Mouse (Mus musculus) layer of hippocampus, adult 9-11 months (tissue): Measurements from ENCODE around the gene Brd3.
"Not testable (repeated sequence)": the region's sequence is repeated elsewhere in the genome, so short reads cannot be mapped to it uniquely, and the experiment has no call there.

Experiments used
- DNase-seq: peaks from one replicate; pipeline ENCODE4 v3.0.0; 2022

Brd3 gene

GRCm38 (mm10) chr2:27507562-27507961 is at the start of gene Brd3:
TSS of gene Brd3 (minus strand) at chr2:27507662.
- DNase-seq, result no peak

DNA sequence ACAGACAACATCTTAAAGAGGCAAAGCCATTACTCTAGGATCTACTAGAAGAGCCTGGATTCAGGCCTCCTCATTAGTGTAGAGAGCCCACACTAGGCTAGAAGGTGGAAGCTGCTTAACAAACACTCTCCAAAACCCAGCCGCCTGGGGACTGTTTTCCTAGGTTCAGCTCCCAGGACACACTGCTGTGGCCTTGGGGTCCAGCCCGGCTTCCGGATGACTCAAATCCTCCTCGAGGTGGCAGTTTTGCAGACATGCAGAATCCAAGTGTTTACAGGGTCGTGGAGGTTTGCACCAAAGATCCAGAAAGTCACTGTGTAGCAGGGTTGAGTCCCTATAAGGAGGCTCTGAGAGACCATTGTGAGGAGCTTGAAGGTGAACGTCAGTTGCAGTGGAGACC is 49.5 kb upstream of the Brd3 start:
- no peak for DNase-seq

- no peak for DNase-seq
Measured at GRCm38 (mm10) chr2:27554308-27554707, 46.8 kb upstream of the Brd3 start.

- no peak for DNase-seq
Measured at GRCm38 (mm10) chr2:27552620-27553287, 45.3 kb upstream of the Brd3 start.

DNA sequence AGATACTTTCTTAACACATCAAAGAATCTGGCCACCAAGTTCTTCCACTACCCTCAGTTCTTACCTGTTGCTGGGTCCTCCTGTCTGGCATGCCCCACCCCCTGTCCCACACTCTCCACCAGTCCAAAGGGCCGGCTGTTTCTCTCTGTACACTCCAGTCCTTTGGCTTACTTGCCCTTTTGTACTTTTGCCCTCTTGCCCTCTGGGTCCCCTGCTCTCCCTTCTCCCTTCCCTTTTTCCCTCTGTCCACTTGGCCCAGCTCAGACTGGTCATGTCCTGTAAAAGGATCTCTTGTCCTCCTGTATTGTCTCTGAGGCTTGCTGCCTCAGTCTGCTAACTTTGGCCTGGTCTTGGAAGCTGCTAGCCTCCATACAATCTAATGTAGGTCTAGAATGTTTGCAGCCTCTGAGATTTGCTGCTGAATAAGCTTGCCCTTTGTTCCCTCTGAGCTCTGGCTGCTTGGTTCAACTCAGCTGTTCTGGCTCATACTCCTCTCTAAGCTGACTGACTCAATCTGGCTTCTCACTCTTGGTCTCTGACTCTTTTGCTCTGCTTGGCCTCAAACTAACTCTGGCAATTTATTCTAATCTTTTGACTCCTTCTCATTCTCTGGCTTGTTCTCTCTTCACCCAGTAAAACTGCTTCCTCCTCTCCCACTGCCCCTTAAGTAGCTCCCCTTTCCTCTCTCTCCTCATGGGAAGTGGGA is 41.4 kb upstream of the Brd3 start:
- no peak for DNase-seq

- no peak for DNase-seq
Measured at GRCm38 (mm10) chr2:27547986-27548385, 40.5 kb upstream of the Brd3 start.

GRCm38 (mm10) chr2:27547326-27547725 is 39.9 kb upstream of the Brd3 start:
- DNase-seq, result no peak

DNA sequence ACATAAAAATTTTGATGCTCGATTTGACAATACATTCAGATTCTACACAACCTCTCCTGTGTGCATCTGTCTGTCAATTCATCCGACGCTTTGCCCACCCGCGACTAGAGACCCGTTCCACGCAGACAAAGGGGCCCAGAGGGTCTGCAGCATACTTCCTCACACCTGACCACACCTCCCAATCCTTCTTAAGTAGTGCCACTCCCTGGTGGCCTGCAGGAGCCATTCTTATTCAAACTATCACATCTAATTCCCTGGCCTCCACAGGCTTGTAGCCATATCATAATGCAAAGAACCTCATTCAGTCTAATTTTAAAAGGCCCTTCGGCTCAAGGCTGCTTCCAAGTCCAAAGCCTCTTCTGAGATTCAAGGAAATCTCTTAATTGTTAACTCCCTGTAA is 38.6 kb upstream of the Brd3 start:
- DNase-seq, result not testable (repeated sequence)

DNA sequence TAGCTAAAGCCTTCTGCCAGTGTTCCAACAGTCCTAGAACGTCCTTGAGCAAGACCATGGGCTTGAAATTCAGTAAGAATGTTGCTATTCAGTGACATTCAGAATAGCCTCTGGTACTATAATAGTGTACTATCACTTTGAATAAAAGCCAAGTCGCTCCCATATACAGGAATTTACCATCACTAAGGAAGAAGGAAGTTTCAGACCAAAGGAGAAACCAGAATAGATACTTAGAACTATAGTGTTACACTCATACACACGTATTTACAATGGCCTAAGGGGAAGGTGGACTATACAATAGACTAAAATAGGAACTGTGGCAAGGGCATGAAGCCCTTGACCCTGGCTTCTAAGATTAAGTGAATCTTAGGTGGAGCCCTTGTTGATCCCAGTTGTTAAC is 38.1 kb upstream of the Brd3 start:
- not testable (repeated sequence) for DNase-seq

DNA sequence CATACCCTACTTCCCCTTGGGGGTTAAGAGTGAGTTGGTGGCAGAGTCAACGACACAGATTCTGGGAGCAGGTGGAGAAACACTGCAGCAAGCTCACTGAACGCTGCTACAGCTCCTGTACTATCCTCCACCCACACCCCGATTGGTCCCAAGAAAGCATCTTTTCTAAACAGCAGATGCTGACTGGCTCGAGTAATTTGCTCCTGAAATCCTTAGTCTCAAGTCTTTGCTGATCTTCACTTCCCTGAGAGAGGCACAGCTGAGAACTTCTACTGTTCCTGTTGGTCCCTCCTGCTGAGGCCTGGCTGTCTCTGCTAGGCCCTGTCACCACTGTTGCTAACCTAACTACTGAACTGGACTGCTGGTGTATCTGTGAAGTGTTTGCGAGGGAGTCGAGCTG is 37.2 kb upstream of the Brd3 start:
- DNase-seq, result no peak

DNA sequence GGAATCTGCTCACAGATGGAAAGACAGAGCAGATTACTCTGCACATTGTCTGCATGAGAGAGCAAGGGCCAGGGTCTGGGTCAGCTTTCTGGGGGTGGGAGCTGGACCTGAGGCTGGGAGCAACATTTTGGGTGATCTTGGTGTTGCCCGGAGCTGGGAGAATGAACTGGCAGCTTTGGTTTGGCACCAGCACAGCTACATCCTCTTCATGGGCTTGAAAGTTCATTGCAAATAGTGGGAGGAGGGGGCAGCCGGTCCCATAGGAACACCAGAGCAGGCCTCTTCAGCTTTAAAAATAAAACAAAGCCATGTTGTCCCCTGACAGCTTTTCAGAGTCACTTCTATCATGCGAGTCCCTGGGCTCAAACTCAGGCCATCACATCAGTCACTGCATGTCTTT is 33.8 kb upstream of the Brd3 start:
- no peak for DNase-seq

- no peak for DNase-seq
Measured at GRCm38 (mm10) chr2:27540515-27540836, 33.0 kb upstream of the Brd3 start.

- DNase-seq, result peak; percentile 100
Measured at GRCm38 (mm10) chr2:27539772-27540514, 32.5 kb upstream of the Brd3 start.

- DNase-seq, result peak; percentile 49
Measured at GRCm38 (mm10) chr2:27539336-27539735, 31.9 kb upstream of the Brd3 start.

DNA sequence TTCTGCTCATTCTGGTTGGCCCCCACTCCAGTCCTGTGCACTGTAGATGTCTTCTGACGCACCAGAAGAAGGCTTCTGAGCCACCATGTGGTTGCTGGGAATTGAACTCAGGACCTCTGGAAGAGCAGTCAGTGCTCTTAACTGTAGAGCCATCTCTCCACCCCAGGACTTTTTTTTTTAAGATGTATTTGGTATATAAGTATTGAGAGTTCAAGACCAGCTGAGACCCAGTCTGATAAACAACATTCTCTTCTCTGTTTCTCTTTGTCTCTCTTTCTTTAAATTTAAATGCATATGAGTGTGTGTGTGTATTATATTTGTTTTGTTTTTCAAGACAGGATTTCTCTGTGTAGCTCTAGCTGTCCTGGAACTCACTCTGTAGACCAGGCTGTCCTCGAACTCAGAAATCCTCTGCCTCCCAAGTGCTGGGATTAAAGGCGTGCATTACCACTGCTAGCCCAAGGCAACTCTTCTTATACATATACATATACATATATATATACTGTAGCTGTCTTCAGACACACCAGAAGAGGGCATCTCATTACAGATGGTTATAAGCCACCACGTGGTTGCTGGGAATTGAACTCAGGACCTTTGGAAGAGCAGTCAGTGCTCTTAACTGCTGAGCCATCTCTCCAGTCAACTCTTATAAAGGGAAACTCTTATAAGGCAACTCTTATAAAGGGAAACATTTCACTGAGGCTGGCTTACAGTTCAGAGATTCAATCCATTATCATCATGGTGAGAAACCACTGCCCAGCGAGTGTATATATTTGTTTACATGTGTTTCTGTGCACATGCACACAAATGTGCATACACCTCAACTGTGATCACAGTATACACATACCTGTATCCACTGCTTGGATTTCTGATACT is 31.2 kb upstream of the Brd3 start:
- DNase-seq, result not testable (repeated sequence)

DNA sequence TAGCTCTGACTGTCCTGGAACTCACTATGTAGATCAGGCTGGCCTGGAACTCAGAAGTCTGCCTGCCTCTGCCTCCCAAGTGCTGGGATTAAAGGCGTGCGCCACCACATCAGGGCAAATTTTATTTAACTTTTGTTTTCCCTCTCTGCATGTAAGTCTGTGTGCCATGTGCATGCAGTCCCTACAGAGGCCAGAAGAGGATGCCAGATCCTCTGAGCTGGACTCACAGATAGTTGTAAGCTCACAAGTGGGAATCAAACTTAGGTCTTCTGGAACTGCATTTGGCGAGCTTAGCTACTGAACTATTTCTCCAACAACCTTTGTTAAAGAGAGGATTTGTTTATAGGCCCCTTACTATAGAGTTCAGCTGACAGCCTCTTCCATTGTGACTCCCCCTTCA is 10.8 kb upstream of the Brd3 start:
- no peak for DNase-seq

- no peak for DNase-seq
Measured at GRCm38 (mm10) chr2:27516289-27516688, 8.8 kb upstream of the Brd3 start.

GRCm38 (mm10) chr2:27515341-27516166 is 8.1 kb upstream of the Brd3 start:
- DNase-seq, result no peak

DNA sequence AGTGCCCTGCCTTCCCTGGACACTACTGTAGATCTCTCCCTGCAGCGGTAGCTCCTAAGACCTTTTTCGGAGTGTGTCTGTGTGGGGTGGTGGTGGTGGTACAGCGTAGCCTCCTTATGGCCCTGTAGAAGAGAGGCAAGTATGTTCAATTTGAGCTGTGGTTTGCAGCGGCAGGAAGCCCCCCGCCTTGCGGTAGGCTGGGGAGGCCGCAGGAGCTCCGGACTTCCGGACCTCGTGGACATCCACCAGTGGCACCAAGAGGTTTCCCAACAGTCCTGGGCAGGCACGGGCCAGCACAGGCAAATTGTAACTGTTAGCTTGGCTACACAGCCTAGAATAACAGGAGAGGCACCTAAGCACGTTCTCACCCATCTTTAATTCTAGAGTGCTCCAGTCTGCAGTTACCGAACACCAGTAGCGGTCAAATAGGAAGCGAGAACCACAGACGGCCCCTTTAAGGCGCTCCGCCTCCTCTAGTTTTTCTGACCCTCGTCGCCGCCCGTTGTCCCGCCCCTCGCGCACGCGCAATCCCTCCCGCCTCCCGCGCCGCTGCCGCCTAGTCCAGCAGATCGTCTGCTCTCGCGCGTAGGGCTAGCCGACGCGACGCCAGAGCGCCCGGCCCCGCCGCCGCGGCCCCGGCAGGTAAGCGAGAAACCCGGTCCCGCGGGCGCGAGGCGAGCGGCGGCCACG is 7.3 kb upstream of the Brd3 start, which contains the start of gene Wdr5:
Gene Wdr5 (plus strand): TSS at position 519 of the 690 bp plus-strand sequence.
- peak; percentile 93 for DNase-seq

DNA sequence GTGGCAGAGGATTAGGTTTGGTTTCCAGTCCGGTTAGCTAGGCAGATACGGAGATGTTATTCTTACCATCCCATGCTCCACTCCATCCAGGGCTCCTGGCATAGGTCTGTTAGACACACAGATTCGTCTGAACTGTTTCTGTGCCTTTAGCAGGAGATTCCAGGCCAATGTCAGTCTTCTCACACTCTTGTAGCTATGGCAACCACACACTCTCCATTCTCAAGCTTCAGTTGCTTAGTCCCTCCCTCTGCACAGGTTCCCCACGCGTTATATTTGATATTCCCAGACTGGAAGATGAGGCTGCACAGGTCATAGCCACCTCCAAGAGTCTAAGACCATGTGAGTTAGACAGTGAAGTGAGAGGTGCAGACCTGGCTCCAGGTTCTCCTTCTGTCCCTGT is 6.4 kb upstream of the Brd3 start:
- DNase-seq, result no peak

DNA sequence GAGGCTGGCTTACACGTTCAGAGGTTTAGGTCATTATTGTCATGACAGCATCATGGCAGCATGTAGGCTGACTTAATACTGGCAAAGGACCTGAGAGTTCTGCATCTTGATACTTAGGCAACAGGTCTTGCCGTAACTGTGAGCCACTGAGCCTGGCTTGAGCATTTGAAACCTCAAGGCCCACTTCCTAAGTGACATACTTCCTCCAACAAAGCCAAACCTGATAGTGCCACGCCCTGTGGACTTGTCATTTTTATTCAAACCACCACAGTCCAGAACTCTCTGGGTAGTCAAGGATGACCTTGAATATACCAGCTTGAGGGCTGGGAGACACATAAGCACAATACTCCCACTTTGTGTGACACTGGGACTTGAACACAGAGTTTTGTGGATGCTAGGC is 5.4 kb upstream of the Brd3 start:
- no peak for DNase-seq

DNA sequence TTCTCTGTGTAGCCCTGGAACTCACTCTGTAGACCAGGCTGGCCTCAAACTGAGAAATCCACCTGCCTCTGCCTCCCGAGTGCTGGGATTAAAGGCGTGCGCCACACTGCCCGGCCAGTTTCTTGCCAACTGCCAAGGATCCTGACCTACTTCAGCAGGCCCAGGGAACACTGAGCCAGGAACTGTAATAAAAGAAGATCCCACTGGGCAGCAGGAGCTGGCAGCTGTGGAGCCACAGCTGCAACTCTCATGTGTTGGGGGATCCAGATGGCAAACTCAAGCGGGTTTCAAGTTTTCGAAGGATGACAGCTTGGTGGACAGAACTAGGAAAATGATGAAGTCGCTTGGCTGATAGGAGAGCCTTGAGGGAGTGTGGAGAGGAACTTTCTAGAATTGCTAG is 3.2 kb upstream of the Brd3 start:
- no peak for DNase-seq
